Mouse (Mus musculus) cerebellum, postnatal 36 days (tissue): Measurements from ENCODE around the gene Clcf1.

Source experiments
- DNase-seq, 2 experiments: peaks; one replicate each; pipeline ENCODE4 v3.0.0; 2021 to 2022; ENCODE audit warnings: mixed read lengths in 2 of 2

The Clcf1 gene

DNA sequence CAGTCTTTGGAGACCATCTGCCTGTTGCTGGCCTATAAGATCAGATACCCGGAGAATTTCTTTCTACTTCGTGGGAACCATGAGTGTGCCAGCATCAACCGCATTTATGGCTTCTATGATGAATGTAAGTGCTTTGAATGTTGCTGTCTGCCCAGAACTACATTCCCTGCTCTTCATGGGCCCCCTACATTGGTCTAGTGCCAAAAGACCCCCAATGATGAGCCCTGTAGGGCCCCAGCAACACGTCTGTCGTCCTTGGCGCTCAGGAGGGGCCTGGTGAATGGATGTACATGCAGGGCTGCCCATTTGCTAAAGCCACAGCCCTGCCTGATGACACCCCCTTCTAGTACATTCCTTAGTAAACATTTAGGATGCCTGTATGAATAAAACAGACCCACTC is 20.9 kb upstream of the Clcf1 start:
- no peak for DNase-seq

DNA sequence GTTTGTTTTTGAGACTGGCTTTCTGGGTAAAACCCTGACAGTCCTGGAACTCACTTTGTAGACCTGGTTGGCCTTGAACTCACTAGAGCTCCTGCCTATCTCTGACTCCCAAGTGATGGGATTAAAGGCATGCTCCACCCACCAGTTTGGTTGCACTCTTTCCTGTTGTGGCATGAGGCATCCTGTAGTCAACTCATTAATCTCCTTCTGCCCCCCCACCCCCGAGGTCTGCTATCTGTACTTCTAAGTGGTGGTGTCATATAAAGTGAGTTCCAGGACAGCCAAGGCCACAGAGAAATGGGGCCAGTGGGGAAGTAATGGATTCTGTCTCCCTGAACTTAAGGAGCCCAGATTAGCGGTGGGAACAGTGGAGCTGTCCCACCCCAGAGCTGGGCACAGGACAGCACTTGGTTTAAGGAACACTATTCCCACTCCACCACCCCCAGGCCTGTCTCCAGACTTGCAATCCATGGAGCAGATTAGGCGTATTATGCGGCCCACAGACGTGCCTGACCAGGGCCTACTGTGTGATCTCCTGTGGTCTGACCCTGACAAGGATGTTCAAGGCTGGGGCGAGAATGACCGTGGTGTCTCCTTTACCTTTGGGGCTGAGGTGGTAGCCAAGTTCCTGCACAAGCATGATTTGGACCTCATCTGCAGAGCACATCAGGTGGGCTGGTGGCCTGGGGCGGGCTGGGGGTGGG is 19.9 kb upstream of the Clcf1 start:
- DNase-seq: no peak

DNA sequence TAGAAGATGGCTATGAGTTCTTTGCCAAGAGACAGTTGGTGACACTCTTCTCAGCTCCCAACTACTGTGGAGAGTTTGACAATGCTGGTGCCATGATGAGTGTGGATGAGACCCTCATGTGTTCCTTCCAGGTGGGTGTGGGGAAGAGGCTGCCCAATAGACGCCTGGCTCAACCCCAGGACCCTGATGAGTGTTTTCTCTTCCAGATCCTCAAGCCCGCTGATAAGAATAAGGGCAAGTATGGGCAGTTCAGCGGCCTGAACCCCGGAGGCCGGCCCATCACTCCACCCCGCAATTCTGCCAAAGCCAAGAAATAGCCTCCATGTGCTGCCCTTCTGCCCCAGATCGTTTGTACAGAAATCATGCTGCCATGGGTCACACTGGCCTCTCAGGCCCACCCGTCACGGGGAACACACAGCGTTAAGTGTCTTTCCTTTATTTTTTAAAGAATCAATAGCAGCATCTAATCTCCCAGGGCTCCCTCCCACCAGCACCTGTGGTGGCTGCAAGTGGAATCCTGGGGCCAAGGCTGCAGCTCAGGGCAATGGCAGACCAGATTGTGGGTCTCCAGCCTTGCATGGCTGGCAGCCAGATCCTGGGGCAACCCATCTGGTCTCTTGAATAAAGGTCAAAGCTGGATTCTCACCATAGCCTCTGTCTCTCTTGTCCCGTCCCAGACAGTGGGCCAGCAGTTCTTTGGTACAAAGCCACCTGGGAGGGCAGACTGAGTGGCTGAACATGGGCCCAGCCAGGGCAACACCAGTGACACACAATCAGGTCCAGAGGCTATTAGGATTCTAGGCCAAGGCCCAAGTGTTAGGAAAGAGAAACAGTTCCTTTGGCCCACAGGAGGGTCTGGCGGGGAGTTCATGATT is 19.0 kb upstream of the Clcf1 start:
- DNase-seq: peak; percentile 88

DNA sequence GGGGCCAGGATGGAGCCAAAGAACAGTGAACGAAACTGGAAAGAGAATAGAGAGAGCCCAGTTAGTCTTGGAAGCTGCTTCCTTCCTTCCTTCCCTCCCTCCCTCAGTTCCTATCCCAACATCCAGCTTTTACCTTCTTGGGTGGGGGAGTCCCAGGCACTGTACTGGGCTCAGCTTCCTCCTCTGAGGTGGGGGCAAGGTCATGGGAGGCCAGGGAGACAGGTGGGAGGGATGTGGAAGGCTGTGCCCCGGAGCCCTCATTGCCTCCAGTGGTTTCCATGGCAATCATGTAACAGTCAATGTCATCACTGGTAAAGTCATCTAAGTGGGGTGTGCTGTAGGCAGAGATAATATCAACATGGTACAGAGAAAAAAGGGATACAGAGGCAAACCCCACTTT is 18.0 kb upstream of the Clcf1 start:
- DNase-seq: no peak

DNA sequence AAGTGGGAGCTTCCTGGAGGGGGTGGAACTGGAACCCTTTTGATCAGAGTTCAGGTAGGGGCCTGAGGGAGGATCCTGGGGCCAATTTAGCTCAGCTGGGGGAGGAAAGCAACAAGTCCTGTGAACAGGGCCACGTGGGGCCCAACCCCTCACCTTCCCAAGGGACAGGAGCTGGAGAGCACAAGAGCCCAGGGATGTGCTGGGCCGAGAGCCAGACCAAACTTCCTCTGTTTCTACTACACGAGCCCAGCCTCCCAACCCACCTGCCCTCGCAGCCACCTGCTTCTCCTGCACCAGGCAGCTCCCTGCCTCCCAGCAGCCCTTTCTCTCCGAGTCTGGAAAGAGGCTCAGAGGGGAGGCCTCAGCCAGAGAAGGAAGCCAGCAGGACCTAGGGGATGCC is 17.5 kb upstream of the Clcf1 start:
- DNase-seq: no peak

DNA sequence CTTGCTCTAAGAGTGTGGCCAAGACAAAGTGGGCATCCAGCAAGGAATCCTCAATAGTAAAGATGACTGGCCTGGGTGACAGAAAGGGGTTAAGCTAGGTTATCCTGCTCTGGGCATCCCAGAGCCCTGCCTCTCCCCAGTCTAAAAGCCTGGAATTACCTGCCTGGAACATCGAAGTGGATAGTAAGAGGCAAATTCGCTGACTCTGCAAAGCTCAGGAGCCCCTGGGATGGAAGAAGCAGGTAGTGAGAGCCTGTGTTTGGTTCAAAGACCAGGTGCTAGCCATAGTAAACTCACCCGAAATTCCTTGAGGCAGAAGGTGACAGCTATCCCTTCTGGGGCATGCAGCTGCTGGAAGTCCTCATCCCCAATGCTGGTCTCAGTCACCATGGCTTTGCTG is 16.9 kb upstream of the Clcf1 start:
- DNase-seq: no peak

DNA sequence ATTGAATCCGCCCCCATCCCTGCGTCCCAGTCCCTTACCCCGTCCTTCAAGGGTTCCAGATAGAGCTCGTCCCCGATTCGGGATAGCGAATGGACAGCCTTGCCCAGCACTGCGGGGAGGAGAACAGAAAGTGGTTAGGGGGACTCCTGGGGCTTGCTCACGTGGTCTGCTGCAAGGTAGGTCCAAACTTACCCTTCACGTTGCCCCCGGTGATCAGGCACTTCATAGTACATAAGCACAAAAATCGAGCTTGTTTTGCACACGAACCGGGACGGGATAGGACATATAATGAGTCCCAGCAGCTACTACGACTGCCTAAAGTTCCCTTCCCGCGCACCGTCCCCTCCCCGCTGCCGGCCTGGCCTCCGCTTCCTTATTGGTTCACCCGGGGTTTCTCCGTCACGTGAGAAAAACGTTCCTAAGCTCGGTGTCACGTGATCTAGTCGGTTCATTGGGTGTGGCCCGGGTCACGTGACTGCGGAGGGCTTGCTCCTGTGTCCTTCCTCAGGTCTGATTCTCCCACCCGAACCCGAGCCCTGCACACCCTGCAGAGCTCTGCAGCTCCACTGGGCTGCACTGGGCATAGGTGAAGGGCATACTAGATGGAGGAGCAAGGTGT is 12.6 kb upstream of the Clcf1 start, which contains the start of gene Rad9a:
TSS of gene Rad9a (minus strand) at position 372 of the 619 bp plus-strand sequence.
- DNase-seq: peak; percentile 95 to 96

DNA sequence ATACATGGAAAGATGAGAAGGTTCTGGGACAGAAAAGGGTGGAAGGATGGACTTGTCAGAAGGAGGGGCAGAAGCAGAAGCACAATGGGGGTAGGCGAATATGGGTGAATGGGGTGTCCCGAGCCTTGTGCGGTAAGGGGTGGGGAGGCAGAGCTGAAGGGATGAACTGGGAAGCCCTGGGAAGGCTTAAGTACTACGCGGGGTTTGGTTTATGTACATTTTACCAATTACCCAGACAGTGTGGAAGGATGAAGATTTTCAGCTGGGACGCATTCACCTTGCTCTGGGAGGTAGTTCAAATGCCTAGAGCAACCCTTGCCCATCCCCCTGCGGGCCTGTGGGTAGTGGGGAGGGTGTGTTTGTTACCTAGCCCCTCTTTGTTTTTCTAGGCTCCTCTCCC is 11.9 kb upstream of the Clcf1 start:
- DNase-seq: no peak

- DNase-seq: no peak
These were observed 10.9 kb upstream of the Clcf1 start for GRCm38 (mm10) chr19:4203148-4203547.

DNA sequence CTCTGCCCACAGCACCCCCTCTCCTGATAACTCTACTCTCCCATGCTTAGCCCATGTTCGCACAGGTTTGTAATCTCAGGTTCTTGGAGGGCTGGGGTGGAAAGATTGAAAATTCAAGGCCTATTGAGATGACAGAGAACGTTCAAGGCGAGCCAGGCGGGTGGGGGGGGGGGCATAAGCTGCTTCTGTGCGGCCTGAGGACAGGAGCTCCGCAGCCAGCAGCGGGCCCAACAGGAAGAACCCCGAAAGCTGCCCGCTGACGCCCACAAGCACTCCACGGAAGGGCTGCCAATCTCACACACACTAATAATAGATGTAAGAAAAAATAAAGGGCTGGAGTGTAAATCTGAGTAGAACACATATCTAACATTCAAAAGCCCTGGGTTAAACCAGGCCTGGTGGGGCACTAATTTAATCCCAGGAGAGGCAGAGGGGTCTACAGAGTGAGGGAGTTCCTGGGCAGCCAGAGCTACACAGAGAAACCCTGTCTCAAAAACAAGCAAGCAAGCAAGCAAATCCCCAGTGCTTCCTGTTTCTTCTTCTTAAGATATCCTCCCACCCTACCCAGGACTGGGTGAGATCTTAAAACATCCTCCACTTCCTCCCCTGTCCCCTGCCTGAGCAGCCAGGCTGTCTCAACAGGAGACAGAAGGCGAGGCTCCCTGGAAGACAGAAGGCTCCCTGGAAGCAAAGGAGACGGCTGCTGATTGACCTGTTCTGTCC is 10.3 kb upstream of the Clcf1 start:
- no peak for DNase-seq

GRCm38 (mm10) chr19:4204889-4205288 is 9.1 kb upstream of the Clcf1 start:
- no peak for DNase-seq

- DNase-seq: peak; percentile 73 to 76
These were observed 7.1 kb upstream of the Clcf1 start for GRCm38 (mm10) chr19:4206971-4207370.

- DNase-seq: no peak
These were observed 5.5 kb upstream of the Clcf1 start for GRCm38 (mm10) chr19:4208563-4208962.

GRCm38 (mm10) chr19:4211891-4212588 is 2.0 kb upstream of the Clcf1 start:
- no peak for DNase-seq

- no peak for DNase-seq
These were observed 489 bp upstream of the Clcf1 start for GRCm38 (mm10) chr19:4213524-4213974.

- no peak for DNase-seq
These were observed 873 bp downstream of the Clcf1 start for GRCm38 (mm10) chr19:4214771-4215450.

GRCm38 (mm10) chr19:4215451-4215840 is 1.4 kb downstream of the Clcf1 start:
- DNase-seq: no peak

DNA sequence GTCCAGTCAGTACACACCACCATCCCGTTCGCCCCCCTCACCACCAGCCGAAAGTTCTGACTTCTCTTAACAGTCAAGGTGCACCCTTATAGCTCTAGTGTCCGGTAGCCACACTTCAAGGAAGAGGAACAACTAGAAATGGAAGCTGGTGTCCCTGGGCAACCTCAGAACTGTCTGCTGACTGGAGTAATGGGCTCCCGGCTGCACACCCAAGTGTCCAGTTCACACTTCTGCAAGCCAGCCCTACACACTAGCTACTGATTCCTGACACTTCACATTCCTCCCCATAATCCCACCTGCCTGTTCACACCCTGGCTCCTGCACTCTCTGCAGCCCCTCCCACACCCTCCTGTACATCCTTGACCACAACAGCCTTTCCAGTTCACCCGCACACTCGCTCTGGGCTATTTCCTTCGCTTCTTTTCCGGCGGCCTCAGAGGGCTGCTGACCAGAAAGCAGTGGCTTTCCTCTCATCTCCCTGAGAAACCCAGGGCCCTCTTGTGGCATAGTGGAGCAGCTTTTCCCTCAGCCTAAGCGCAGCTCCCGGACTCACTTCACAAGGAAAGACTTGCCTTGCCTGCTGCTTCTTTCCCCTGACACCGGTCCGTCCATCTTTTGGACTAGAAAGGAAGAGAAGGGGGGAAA is 2.1 kb downstream of the Clcf1 start:
- peak; percentile 53 to 58 for DNase-seq

GRCm38 (mm10) chr19:4217140-4217539 is 3.1 kb downstream of the Clcf1 start:
- no peak for DNase-seq

- DNase-seq: no peak
These were observed 3.8 kb downstream of the Clcf1 start for GRCm38 (mm10) chr19:4217855-4218254.

DNA sequence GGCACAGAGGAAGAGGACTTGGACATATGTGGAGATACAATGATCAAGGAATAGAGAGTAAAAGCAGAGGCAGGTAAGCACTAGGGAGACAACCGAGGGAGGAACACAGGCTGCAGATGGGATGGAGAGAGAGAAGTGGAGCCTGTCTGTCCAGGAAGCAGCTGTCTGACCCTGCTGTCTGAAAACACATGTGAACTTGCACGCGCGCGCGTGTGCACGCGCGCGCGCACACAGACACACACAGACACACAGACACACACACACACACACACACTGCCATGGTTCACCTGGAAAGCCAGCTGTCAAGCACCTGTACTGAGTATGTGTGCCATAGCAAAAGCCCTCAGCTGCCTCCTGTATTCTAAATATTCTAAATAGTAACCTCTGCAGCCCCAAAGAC is 4.3 kb downstream of the Clcf1 start:
- no peak for DNase-seq
